Mouse (Mus musculus) MN1 (cell line): ENCODE results near the gene Rapgef3.

Experiments used
- DNase-seq: peaks from one replicate; pipeline ENCODE4 v3.0.0-alpha.2; 2016; ENCODE audit warnings: low spot score

Gene Rapgef3

DNA sequence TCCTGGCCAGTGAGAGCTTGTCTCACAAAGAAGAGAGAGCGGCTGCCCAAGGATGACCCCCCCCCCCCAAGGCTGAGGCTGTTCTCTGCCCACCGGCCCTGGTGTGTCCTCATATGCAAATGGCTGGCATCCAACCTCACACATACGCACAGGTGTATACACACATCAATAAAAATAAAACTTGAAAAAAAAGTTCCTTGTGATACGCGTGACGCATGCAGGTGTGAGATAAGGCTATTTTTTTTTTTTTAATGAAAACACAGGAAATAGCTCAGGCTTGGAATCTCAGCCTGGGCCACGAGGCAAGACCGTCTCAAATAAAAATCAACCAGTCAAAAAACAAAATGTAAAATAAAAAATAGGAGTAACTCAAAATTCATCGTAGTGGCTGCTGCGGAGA, 21.5 kb downstream of the Rapgef3 start:
- no peak for DNase-seq

DNA sequence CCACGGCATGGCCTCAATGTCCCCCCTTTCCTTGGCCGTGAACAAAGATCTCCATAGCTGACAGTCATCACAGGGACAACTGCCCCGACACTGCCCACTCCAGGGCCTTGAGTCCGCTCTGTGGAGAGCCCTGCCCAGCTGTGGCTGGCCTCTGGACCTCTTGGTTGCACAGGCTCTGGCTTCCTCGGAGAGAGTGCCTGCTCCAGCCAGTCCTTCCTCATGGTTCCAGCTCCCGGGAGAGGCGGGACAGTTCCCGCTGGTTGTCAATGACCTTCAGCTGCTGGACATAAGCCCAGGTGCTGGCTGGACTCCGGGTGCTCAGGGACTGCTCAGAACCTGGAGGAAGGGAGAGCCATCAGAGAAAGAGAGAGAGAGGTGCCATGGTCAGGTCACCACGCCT, 22.4 kb downstream of the Rapgef3 start:
- peak; percentile 62 for DNase-seq

DNA sequence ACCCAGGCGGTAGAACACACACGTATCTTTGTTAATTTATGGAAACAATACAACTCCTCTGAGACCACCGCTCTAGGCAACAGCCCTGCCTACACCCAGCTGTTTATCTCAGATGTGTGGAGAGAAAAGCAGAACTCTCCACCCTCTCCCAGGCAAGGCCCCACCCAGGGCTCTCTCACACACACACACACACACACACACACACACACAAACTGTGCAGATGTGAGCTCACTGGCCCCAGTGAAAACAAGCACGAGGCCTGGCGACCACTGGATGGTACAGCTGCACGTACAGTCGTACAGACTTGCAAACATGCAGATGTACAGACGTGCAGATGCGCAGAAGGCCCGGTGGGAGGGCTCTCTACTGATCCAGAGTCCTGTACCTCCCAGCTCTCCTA, 22.8 kb downstream of the Rapgef3 start:
- peak; percentile 82 for DNase-seq

DNA sequence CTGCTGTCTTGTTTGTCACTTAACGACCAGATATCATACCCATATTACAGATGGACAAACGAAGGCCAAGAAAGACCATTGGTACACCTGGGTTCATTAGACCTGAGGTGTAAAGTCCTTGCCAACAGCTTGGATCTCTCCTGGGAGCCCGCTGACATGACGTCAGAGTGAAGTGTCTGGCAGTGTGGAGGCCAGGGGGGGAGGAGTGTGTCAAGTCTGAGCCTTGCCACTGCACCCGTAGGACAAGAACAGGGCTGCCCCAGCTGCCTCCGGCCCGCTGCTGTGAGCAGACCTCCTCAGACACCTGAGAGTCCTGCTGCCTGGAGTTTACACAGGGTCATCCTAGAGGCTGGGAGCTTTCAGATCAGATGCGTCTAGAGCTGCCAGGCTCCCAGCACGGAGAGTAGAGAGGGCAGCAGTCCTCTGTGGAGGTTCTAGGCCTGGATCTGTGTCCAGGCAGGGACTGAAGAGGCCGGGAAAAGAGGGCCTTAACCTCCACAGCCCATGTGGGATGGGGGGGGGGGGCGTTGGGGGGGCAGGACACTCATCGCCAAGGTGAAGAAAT, 23.7 kb downstream of the Rapgef3 start:
- DNase-seq: peak; percentile 34

DNA sequence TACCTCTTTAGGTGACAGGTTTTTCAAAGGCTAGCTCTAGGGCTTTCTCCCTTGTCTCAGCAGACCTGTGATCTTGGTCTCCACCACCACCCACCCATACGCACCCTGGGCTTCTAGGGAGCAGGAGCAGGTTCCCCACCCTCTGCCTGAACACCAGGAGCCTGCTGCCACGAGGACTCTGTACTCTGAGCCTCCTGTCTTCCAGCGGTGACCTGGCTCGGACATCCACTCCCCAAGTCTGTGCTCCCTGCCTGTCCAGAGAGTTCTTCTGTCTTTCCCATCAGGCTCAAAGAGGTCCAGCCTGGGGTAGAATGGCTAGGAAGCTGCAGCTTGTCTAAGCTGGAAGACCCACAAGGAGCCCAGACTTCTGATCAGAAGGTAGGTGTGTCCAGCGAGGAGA, 24.6 kb downstream of the Rapgef3 start:
- no peak for DNase-seq

DNA sequence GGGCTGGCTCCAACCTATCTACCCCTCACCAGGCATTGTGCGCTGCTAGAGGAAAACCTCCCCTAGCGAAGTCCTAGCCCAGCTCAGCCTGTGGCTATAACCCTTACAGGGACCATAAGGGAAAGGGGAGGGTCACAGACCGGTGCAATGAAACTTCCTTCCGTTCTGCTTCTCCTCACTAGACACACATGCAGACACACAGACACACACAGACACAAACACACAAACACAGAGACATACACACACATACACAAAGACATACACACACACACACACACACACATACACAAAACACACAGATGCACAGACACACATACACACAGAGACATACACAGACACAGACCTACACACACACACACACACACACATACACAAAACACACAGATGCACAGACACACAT, 25.2 kb downstream of the Rapgef3 start:
- no peak for DNase-seq

DNA sequence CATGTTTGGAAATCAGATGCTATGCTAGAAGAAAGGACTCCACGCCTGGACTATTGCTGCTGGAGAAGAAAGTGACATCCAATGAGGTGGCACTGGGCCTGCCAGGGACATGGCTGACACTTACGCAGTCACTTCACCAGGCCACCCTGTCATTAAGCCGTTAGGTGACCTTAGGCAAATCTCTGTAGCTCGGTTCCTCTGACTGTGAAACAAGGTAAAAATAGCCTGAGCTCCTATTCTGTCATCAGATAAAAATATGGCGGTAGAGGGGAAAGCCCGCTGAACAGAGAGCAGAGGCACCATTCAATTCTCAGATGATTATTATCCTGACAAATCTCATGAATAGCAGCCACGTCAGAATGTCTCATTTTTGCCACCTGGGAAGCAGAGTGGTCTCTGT, 25.7 kb downstream of the Rapgef3 start:
- no peak for DNase-seq

DNA sequence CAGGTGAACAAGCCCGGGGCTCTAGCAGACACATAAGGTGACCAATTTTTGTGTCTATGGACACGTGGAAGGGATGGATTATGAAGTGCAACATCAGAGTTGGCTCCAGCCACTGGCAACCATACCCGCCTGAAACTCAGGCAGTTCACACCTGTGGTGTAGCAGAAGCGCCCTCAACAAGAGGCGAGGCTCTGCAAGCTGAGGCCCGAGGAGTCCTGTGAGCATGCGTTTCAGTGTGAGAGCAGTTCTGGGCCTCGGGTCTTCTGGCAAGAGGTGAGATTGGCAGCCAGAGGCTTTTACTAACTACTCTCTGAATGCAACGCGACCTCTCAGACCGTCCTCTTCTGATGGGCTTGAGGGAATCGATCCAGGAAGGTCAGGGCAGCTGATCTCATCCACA, 26.1 kb downstream of the Rapgef3 start:
- DNase-seq: no peak

DNA sequence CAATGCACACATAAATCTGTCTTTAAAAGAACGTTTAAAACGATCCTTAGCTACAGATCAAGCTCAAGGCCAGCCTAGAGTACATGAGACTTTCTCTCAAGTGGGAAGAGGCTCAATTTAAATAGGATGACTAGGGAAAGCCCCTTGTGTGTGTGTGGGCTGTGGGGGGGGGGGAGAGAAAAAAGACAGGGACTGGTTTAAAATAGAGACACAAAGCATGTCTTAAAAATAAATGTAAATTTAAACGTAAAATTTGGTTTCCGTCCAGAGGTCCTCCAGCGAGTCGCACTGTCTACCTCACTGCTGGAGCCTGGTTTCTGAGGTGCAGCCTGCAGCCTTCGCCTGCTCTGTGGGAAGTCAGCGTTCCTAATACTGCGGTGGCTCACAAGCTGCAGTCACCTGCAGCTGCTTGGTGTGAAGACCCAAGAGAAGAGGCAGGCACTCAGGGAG, 27.5 kb downstream of the Rapgef3 start:
- no peak for DNase-seq

DNA sequence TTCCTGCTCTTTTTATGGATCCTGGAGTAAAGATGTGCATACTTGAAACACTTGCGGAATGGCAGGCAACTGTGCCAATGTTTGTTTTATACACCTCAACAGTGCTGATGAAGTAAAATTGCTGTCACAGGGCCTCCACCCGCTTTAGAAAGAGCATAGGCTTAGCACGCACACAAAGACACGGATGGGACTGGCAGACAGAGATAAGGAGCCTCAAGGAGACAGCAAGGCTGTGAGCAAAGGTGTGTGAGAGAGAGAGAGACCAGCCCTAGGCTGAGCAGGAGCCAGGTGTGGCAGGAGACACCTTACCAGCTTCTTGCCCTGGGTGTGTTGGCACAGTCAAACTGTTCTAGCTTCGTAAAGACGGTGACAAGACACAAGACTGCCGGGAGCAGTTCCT, 28.8 kb downstream of the Rapgef3 start:
- DNase-seq: no peak

DNA sequence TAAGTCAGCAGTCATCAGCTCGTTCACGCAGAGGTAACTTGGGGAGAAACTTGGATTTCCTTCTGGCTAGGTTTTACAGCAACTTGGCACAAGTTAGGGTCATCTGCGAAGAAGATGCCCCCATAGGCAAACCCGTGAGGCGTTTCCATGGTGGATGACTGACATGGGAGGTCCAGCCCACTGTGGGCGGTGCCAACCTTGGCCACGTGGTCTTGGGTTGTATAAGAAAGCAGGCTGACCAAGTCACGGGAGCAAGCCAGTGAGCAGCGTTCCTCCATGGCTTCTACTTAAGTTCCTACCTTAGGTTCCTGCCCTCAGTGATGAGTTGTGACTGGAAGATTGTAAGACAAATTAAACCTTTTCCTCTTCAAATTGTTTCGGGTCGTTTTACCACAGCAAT, 35.8 kb downstream of the Rapgef3 start:
- DNase-seq: no peak

DNA sequence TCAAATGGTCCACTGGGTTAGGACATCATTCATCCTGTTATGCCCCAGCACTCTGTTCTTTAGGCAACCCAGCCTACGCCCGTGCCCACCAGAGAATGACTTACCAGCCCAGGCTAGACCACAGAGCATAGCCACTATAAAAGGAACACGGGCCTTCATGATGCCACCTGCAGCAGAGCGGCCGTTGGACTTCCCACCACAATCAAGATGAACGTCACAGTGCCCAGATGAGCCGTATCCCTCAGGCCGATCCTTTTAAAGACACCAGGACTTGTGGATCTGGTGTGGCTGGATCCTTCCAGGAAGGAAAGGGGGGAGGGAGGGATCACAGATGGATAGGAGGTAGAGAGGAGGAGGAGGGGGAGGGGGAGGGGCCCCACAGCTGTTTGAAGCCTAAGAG, 36.7 kb downstream of the Rapgef3 start, which contains the start of gene Endou:
Gene Endou (minus strand): TSS at position 229 of the 400 bp plus-strand sequence.
- no peak for DNase-seq

DNA sequence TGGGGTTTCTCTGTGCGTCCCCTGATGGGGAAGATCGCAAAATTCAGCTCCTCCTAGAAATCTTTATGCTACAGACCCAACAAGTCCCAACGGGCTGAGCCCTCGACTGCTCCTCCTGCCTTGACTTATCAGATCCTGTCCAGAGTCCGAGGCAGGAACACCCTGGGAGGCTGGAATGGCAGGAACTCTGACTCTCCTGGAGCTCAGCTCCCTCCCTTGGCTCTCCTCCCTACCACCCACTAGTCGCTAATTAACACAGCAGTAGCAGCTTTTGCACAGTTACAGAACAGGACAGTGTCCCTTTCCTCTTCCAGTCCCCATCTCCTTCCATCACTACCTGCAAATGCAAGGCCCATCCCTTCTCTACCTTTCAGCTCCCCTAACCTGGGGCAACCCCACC, 37.4 kb downstream of the Rapgef3 start:
- DNase-seq: no peak

DNA sequence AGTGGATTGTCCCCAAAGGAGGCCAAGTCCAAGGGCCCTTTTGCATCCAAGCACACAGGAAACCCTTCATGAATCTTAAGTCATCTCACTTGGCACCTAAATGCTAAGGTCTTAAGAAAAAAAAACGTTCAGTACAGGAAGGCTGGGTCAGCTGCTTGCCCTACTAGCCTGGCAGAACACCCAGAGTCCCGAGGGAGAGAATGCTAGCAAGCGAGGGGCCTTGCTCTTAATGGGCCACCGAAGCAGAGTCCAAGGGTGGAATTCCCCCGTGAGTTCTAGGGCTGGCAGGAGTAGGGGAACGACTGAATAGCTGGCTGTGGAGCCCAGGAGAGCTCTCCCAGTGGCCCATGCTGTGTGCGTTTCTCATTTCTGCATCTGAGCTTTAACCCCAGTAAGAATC, 39.0 kb downstream of the Rapgef3 start:
- peak; percentile 70 for DNase-seq

DNA sequence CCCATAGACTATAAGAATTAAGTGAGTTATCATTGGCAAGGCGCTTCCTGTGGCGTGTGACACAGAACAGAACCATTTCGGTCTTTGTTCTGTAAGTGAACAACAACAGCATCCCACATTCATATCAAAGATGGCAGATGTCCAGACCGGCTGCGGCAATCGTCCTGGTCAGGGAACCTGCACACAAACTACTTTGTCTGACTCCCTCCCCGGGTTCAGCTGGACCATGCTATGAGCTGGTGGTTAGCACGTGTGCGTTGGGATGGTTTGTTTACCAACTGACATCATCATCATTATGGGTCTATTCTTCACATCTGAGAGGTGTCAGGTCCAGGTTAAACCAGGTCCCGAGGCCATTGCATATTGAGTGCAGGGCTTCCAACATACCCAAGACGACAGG, 39.4 kb downstream of the Rapgef3 start:
- DNase-seq: peak; percentile 64

DNA sequence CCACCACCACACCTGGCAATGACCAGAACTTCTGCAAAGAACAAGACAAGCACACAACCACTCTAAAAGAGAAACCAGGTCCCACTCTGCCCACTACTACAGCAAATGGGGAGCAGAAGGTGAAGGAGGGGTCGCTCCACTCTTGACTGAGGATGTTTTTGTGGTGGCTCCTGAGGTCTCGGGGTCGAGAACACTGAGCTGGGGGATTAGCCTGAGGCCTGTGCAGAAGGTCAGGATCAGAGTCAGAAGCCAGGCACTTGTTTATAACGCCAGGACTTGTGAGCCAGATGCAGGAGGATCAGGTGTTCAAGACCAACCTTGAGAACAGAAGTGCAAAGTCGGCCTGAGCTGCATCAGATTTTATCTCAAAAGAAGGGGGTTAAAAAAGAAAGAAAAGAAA, 40.3 kb downstream of the Rapgef3 start:
- no peak for DNase-seq

DNA sequence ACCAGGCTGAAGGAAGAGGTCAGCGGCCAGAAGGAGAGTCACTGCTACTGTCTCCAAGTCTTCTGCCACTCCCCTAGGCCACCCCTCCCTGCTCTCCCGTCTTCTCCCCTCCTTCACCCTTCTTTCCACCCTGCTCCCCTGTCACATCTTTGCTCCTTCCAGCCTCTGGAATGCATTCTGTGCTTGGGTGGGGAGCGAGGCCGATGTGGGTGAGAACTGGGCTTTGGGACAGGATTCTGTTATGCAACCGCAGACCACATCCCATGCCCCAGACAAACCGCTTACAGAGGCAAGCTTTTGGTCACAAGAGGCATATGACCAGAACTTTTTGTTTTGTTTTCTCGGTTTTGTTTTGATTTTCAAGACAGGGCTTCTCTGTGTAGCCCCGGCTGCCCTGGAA, 40.7 kb downstream of the Rapgef3 start:
- no peak for DNase-seq

DNA sequence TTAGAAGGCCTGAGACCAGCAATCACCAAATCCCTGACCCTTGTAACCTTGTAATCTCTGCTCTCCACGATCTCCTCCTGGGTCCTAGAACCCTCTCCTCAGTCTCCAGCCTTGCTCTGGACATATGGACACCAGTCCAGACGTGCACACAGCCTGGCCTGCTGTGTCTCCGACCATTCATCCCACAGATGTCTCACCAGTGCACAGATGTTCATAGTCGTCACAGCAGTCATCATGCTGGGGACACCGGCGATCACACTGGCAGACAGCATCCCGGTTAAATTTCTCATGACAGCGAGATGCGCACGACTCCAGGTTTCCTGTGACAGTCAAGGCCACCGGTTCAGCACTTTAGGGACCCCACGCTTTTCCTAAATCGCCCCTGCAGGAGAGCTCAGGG, 41.5 kb downstream of the Rapgef3 start:
- DNase-seq: no peak

DNA sequence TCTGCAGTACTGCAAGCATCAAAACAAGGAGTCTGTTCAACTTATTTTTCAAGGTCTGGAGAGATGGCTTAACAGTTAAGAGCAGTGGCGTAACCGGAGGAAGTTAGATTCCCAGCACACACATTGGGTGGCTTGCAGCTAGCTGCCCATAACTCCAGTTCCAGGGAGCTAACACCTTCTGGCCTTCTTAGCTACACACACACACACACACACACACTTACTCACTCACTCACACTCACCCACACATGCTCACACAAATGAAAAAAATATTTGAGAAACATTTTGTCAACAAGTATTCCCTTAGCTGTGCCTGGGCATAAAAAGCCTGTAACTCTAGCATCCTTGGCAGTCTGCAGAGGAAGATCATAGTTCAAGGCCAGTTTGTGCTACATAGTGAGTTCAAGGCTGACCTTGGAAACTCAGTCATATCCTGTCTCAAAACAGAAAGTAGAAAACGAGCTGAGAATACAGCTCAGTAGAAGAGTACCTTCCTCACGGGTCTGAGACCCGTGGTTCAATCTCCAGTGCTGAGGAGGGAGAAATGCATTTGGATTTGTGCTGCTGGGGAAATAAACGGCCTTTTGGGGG, 42.5 kb downstream of the Rapgef3 start:
- DNase-seq: no peak

DNA sequence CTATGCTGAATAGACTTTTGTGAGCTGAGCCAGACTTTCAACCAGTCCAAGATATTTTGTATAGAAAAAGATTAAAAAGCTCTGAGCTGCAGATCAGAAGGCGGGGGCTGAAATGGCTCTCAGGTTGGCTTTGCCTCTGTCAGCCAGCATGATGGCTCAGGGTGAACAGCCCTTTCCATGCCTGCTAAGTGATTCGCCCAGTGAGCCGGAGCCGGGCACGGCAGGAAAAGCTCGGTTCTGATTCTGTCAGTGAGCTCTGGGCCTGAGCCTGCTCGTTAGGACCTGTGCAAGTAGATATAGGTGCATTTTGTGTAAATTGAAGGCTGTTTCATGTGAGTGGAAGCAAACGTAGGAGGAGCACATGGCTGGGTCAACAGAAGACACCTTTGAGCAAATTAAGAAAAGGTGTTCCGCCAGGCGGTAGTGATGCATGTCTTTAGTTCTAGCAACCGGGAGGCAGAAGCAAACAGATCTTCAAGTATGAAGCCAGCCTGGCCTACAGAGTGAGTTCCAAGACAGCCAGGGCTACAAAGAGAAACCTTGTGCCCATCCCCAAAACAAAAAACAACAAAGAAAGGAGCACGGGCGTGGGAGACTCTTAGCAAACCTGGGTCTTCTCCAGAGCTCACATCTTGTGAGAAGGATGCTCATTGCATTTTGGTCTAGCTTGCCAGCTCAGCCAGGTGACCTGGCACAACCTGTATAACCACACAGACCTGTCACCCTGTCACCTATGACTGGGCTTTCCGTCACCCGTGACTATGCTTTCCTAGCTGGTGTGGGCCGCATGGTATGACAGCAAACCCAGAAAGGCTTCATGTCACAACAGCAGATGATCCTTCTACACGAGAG, 43.2 kb downstream of the Rapgef3 start:
- DNase-seq: no peak

DNA sequence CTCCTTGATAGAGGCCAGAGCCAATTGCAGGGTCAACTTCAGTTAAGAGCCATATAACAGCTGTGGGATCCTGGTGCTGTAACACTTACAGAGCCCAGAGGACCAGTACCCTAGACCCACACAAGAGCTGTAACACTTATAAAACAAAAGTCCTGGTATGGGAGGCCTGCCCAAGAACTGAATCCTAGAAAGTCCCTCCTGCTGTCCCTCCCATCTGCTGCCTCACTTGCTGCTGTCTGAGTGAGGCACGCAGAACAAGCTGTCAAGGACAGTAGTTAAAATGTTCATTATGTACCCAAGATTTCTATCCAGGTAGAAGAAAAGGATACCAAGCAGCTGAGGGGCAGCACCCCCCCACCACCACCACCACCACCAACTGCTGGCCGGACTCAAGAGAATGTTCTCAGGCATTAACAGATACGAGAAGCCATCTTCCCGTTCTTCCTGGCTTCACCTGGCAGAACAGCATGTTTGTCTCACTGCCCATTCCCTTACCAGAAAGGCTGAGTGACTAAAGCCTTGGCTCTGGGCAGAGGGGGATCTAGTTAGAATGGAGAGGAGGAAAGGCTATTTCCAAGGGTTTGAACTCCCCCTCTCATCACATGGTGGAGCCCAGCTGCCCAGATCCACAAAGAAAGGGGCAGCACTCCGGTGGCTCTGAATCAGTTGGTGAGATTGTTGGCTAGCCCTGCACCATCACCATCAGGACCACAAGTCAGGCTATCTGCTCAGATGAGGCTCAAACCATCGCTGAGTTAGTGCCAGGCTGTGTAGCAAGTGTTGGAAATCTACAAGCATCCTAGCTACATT, 44.0 kb downstream of the Rapgef3 start:
- DNase-seq: no peak

DNA sequence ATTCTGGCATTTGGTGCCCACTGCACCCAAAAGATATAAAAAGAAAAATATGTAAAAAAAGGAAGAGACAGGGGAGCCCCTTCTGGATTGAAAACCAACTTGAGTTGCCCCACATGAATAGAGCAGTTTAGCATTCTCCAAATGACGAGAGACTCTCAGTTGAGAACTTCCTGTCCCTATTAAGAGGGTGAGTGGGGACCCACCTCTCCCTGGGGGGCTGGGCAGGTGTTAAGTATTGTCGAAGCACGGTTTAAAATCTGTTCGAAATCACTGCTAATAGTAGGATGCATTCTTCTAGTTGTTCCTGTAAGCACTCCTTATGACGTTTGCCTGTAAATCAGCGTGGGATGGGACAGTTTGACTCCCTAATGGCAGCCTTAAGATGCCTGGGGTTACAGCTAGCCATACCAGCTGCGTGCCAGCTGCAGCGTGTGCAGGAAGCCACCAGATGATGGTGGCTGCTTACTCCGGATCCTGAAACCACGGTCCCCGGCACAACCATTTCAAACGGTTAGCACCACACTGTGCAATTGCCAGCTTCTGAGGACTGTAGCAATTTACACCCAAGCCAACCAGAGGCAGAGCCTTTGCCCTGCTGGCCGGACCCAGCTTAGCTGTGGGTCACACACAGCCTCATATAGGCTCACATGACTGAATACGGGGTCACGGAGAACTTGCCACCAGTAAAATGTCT, 46.6 kb downstream of the Rapgef3 start:
- DNase-seq: no peak
